Mouse (Mus musculus): ENCODE measurements around the gene Ddhd1.

- no peak for TF ChIP-seq ZC3H11A (IDR thresholded peaks at IDR 0.05; ENCODE audit: borderline replicate concordance, low read depth, low read length)
- no peak for TF ChIP-seq MAFK (IDR thresholded peaks at IDR 0.05; ENCODE audit: insufficient read depth, low read depth, low read length)
- TF ChIP-seq ZNF384 (IDR thresholded peaks at IDR 0.05; ENCODE audit: low read depth, low read length), result no peak
- TF ChIP-seq HCFC1 (IDR thresholded peaks at IDR 0.05; ENCODE audit: borderline replicate concordance, insufficient read depth, low read length), result no peak
These were observed 43.1 kb downstream of the Ddhd1 start for GRCm38 (mm10) chr14:45614822-45615221.
